Mouse (Mus musculus) liver, embryonic 16.5 days (tissue): ENCODE results near the gene Bicdl1. TPM values are rescaled to one million over a fixed set of nuclear protein-coding genes. Genes with fewer than 3 reads are reported as not detected.

Experiments
- ATAC-seq: fragments of 200-750 bp; cut with Nextera tagmentation; 2 replicates; pipeline ENCODE4 v1.8.0; 2017; ENCODE audit warnings: low read depth, mild to moderate bottlenecking, moderate number of reproducible peaks, moderate library complexity
- H3K27ac ChIP-seq: fragments of 300-500 bp; sonication (generic); 2 replicates; pipeline ENCODE4 v1.5.1; 2014; ENCODE audit warnings: mild to moderate bottlenecking, low read length
- H3K27me3 ChIP-seq: fragments of 300-500 bp; sonication (generic); 2 replicates; pipeline ENCODE4 v1.6.1; 2014; ENCODE audit warnings: low read depth, low read length, mixed read lengths; ENCODE audit not compliant: control insufficient read depth, insufficient read depth
- H3K36me3 ChIP-seq: fragments of 300-500 bp; sonication (generic); 2 replicates; pipeline ENCODE4 v1.6.1; 2014; ENCODE audit warnings: mild to moderate bottlenecking; ENCODE audit not compliant: control insufficient read depth, insufficient read depth
- H3K4me1 ChIP-seq: fragments of 300-500 bp; sonication (generic); 2 replicates; pipeline ENCODE4 v1.6.1; 2014; ENCODE audit warnings: low read depth, low read length, mixed read lengths; ENCODE audit not compliant: control insufficient read depth
- H3K4me2 ChIP-seq: fragments of 300-500 bp; sonication (generic); 2 replicates; pipeline ENCODE4 v1.6.1; 2014; ENCODE audit warnings: low read depth, low read length, mixed read lengths
- H3K4me3 ChIP-seq: fragments of 300-500 bp; sonication (generic); 2 replicates; pipeline ENCODE4 v1.5.1; 2014; ENCODE audit warnings: low read depth, mild to moderate bottlenecking, low read length
- H3K9ac ChIP-seq: fragments of 300-500 bp; sonication (generic); 2 replicates; pipeline ENCODE4 v1.6.1; 2014; ENCODE audit warnings: low read depth, low read length
- H3K9me3 ChIP-seq: fragments of 300-500 bp; sonication (generic); replicated peaks from 2 replicates; pipeline ENCODE4 v1.6.1; 2016; ENCODE audit warnings: low read length; ENCODE audit not compliant: control insufficient read depth
- WGBS: fragments of 180-500 bp; shearing (Covaris S2); extraction: QIAGEN DNeasy Blood & Tissue Kit; methylation state at CpG from one replicate; pipeline ENCODE4 v1.1.7; 2014; ENCODE audit not compliant: insufficient replicate concordance; 5-methylcytosine and 5-hydroxymethylcytosine counted together
- polyA plus RNA-seq: library from polyadenylated mRNA; unstranded; fragments of >200 nt; fragmentation: Nextera tagmentation; extraction: Ambion mirVana; gene quantifications from 2 replicates; pipeline ENCODE4 v1.2.1, GENCODE M21; 2015

Bicdl1 gene
- polyA plus RNA-seq, 1 experiment from 2014 or later = 1.3 TPM

DNA sequence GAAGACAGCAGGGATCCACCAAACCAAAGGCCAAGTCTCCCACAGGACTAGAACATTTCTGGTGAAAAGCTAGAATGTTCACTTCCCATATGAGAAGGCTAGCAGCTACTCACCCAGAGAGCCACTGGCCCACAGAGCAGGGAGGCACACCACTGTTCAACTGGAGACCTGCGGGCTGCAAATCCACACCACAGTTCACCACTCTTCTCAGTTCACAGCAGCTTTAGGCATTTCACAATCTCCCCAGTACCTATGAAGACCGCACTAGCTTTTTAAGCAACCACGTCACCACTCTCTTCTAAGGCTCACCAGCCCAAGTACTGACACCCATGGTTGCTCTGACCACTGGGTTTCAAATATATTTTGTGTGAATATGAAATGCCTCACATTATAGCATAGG lies 13.7 kb downstream of the Bicdl1 start:
- Histone ChIP-seq H3K4me1 (no peaks in the 10 kb centered on the region), H3K27me3 (no peaks in the 10 kb centered on the region), H3K9me3 (no peaks in the 10 kb centered on the region), H3K4me3 (no peak overlapping the region), H3K27ac (no peak overlapping the region), H3K9ac (no peak overlapping the region), H3K4me2 (no peak overlapping the region), H3K36me3 (no peaks in the 10 kb centered on the region)
- ATAC-seq = no peak
- WGBS = 52% methylated on average over 3 of the region's 3 CpGs

DNA sequence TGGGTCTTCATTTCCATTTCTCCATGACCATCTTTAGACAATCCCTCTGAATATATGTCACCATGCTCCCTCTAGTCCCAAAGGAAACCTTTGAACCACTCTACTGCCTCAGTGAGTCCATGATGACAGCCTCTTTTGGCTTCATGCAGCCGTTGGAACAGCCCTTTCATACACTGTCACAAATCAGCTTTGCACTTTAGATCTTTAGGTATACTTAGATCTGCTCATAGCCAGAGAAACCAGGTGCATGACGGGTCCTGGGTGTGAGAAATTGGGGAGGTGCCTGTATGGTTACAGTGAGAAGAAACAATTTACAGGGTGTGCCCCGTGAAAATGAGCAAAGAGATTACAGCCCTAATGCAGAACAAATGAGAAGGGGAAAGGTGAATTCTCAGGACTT lies 14.3 kb downstream of the Bicdl1 start:
- H3K9me3 ChIP-seq = no peaks in the 10 kb centered on the region
- no peak overlapping the region for H3K9ac ChIP-seq
- H3K27ac ChIP-seq = no peak overlapping the region
- H3K4me1 ChIP-seq = no peaks in the 10 kb centered on the region
- no peak overlapping the region for H3K4me2 ChIP-seq
- no peaks in the 10 kb centered on the region for H3K36me3 ChIP-seq
- 53% methylated on average over 3 of the region's 3 CpGs for WGBS
- H3K27me3 ChIP-seq = no peaks in the 10 kb centered on the region
- H3K4me3 ChIP-seq = no peak overlapping the region
- ATAC-seq = no peak

DNA sequence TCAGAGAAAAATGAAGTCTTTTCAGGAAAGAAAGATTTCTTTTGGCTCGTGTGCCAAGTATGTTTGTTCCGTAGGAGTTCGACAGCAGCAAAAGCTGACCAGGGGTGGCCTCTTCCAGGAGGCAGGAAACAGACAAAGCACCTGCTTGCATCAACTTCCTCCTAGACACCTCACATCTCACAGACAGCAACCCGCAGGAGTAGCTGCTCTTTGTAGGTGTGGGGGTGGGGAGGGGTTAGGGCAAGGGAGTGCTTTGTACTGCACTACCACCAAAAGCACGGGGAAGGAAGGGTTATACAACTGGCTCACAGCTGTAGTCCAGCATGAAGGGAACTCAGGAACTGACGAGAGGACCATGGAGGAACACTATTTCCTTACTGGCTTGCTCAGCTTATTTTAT lies 15.0 kb downstream of the Bicdl1 start:
- no peak for ATAC-seq
- H3K9ac ChIP-seq = no peak overlapping the region
- 21% methylated on average over 6 of the region's 6 CpGs for WGBS

DNA sequence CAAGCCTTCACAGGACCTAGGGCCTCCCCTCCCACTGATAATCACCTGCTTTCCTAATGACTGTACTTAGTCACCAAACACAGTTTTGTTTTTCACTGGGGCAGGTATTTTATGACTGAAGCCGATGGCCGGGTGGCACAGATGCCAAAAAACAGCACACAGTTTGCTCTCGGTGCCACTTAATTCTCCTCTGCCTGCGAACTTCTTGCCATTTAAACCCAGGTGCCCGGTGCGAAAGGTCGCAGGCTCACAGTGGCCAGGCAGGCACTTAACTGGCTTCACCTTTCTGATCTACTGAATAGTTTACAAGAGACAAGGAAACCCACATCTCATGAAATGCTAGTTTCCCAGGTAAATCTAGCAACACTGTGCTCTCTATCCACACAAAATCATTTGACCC lies 16.7 kb downstream of the Bicdl1 start:
- Histone ChIP-seq H3K4me1 (no peaks in the 10 kb centered on the region), H3K9ac (no peak overlapping the region), H3K27ac (no peak overlapping the region), H3K36me3 (no peaks in the 10 kb centered on the region), H3K9me3 (no peaks in the 10 kb centered on the region), H3K4me2 (no peak overlapping the region), H3K27me3 (no peaks in the 10 kb centered on the region), H3K4me3 (no peak overlapping the region)
- 72% methylated on average over 7 of the region's 7 CpGs for WGBS
- no peak for ATAC-seq

More for the DNA sequence above, 15.0 kb downstream of the Bicdl1 start:
- H3K4me2 ChIP-seq = no peak overlapping the region
- no peaks in the 10 kb centered on the region for H3K9me3 ChIP-seq
- H3K4me3 ChIP-seq = no peak overlapping the region
- H3K36me3 ChIP-seq = no peaks in the 10 kb centered on the region
- no peaks in the 10 kb centered on the region for H3K4me1 ChIP-seq
- no peaks in the 10 kb centered on the region for H3K27me3 ChIP-seq
- H3K27ac ChIP-seq = no peak overlapping the region

DNA sequence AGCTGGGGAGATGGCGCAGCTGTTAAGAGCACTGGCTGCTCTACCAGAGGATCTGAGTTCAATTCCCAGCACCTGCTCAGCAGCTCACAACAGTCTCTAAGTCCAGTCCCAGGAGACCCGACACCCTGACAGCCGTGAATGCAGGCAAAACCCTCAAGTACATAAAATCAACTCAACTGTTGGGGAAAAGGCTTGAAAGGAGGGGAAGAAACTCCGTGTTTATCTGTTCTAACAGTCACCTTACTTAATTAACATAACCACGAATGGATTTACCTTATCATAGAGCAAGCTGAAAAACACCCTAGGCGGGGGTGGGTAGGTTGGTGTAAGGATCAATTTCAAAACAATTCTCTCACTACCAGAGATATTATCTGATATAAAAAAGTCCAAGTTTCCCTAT lies 18.9 kb downstream of the Bicdl1 start:
- H3K4me2 ChIP-seq = no peak overlapping the region
- no peak overlapping the region for H3K9ac ChIP-seq
- H3K4me3 ChIP-seq = no peak overlapping the region
- no peak overlapping the region for H3K27ac ChIP-seq
- 44% methylated on average over 6 of the region's 6 CpGs for WGBS
- no peaks in the 10 kb centered on the region for H3K27me3 ChIP-seq
- H3K36me3 ChIP-seq = no peaks in the 10 kb centered on the region
- H3K9me3 ChIP-seq = no peaks in the 10 kb centered on the region
- ATAC-seq = no peak
- H3K4me1 ChIP-seq = no peaks in the 10 kb centered on the region

DNA sequence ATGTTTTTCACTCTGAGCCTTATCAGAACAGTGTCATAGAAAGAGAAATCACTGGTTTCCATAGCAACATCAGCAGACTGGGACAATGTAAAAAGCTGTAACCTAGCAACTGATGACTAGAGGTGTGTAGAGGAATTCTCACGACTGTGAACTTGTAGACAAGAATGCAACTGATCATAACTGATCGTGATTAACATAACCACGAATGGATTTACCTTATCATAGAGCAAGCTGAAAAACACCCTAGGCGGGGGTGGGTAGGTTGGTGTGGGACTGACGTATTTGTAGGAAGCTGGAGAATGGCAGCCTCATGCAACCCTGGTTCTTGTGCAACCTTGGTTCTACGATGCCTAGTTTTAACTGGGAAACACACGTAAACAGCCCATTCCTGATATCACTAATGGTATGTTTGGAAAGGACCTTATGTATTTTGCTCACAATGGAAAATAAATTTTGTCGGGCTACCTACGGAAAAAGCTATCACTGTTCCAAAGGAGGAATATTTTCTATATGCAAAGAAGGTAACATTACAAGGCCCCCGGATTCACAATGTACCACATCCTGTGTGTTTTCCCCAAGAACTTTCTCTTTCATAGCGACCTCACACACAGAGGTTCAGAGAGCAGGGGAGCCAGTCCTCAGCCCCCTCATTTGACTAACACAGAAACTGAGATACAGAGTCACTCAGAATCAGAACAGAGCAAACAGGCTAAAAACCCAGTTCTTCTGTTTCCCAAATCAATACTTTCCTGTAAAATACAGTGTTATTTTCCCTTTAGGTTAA lies 19.6 kb downstream of the Bicdl1 start:
- no peaks in the 10 kb centered on the region for H3K27me3 ChIP-seq
- H3K9me3 ChIP-seq = no peaks in the 10 kb centered on the region
- no peaks in the 10 kb centered on the region for H3K36me3 ChIP-seq
- no peak for ATAC-seq
- H3K4me3 ChIP-seq = no peak overlapping the region
- no peaks in the 10 kb centered on the region for H3K4me1 ChIP-seq
- 43% methylated on average over 11 of the region's 11 CpGs for WGBS
- no peak overlapping the region for H3K9ac ChIP-seq
- no peak overlapping the region for H3K4me2 ChIP-seq
- no peak overlapping the region for H3K27ac ChIP-seq

DNA sequence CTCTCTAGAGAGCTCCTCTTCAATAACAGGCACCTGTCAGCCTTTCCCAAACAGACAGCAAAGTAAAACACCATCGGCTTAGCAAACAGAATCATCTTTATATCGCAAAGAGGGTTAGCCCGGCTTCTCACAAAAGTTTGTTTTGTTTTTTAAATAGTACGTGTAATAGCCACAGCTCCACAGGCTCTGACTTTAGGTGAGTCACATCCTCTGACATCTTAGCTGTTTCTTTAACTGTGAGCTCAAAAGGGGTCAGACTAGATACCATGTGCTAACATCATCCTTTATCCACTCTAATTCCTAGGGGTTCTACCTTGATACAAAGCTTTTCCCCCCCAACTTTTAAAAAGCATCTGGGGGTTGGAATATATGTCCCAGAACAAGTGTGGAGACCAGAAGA lies 21.2 kb downstream of the Bicdl1 start:
- H3K9ac ChIP-seq = no peak overlapping the region
- no peaks in the 10 kb centered on the region for H3K27me3 ChIP-seq
- no peak for ATAC-seq
- no peak overlapping the region for H3K4me3 ChIP-seq
- no peaks in the 10 kb centered on the region for H3K4me1 ChIP-seq
- no peaks in the 10 kb centered on the region for H3K9me3 ChIP-seq
- no peaks in the 10 kb centered on the region for H3K36me3 ChIP-seq
- no peak overlapping the region for H3K27ac ChIP-seq
- 69% methylated on average over 4 of the region's 4 CpGs for WGBS
- no peak overlapping the region for H3K4me2 ChIP-seq

DNA sequence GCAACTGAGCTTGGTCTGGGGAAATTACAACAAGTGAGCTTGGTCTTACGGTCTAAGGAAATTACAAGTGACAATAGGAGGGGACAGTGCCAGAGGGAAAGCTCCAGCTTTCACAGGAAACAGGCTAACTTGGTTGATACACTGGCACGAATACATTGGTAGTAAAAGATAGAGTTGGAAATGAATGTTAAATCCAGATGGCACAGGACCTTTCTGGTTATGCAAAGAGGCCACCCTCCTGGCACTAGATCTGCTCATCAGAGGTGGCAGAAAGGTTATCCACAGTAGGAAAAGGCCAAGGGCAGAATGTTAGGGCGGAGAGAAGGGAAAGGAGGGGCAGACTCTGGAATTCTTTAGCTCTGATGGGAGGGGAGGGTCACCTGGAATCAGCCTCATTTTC lies 22.5 kb downstream of the Bicdl1 start:
- ATAC-seq = no peak
- Histone ChIP-seq H3K27me3 (no peaks in the 10 kb centered on the region), H3K4me3 (no peak overlapping the region), H3K4me1 (no peaks in the 10 kb centered on the region), H3K27ac (no peak overlapping the region), H3K9ac (no peak overlapping the region), H3K36me3 (no peaks in the 10 kb centered on the region), H3K4me2 (no peak overlapping the region), H3K9me3 (no peaks in the 10 kb centered on the region)
- 21% methylated on average over 3 of the region's 3 CpGs for WGBS

DNA sequence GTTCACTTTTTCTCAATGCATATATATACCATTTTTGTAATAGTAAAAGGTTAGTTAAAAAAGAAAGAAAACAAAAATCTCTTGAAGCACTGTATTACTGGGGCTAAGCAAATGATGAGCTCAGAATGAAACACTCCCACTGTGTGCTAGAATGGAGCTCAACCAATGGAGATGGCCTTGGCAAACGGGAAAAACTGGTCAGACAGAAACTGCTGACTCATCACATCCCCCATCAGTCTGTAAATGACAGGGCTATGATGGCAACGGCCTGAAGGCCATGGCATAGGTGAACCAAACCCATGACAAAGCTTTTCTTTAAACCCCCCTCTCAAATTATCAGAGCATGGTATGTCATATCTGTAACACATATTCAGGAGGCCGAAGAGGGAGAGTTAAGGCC lies 29.4 kb downstream of the Bicdl1 start:
- no peaks in the 10 kb centered on the region for H3K36me3 ChIP-seq
- no peak overlapping the region for H3K4me2 ChIP-seq
- H3K9me3 ChIP-seq = no peaks in the 10 kb centered on the region
- no peaks in the 10 kb centered on the region for H3K27me3 ChIP-seq
- no peaks in the 10 kb centered on the region for H3K4me1 ChIP-seq
- no peak for ATAC-seq
- no peak overlapping the region for H3K4me3 ChIP-seq
- H3K27ac ChIP-seq = no peak overlapping the region
- 41% methylated on average over 3 of the region's 3 CpGs for WGBS
- H3K9ac ChIP-seq = no peak overlapping the region
